Mouse (Mus musculus): Measurements from ENCODE around the gene Olfr1414. TPM values are rescaled to one million over a fixed set of nuclear protein-coding genes. Genes with fewer than 3 reads are reported as not detected.
A peak's percentile ranks its signal among the peaks of the same experiment; 100 is the strongest.

The Olfr1414 gene
- total RNA-seq, 2 experiments from 2014 or later: not detected

Small RNA genes within 50 kb of the gene (microRNA-seq; reads per million reads assigned to microRNA genes)
- 10.3 reads per million, percentile 31 among the genes with 10 or more reads in this experiment for gene Mir6900

Other genes starting within 250 kb of the Olfr1414 start
- 100 to 1,000 TPM; 195 to 216 TPM for gene Ndufa10, start 44.8 kb downstream of the Olfr1414 start, total RNA-seq (2021)
- gene Olfr1416, start 33.5 kb downstream of the Olfr1414 start, total RNA-seq (2021): not detected
- not detected for gene Olfr1415, start 22.6 kb downstream of the Olfr1414 start, total RNA-seq (2021)
- gene Olfr1413, start 52.7 kb upstream of the Olfr1414 start, total RNA-seq (2021): not detected
- not detected for gene Olfr1412, start 67.1 kb upstream of the Olfr1414 start, total RNA-seq (2021)
- not detected for gene Olfr1411, start 75.8 kb upstream of the Olfr1414 start, total RNA-seq (2021)
- not detected for gene Olfr1410, start 87.1 kb upstream of the Olfr1414 start, total RNA-seq (2021)
- not detected for gene Olfr12, start 99.1 kb upstream of the Olfr1414 start, total RNA-seq (2021)
- gene Cops9, start 123.3 kb upstream of the Olfr1414 start, total RNA-seq (2021): 100 to 1,000 TPM; 235 to 237 TPM
- not detected for gene Otos, start 130.2 kb upstream of the Olfr1414 start, total RNA-seq (2021)

Data from left cerebral cortex, postnatal 10 days (tissue).